Mouse (Mus musculus): ENCODE measurements around the gene Pip4k2a. TPM values are rescaled to one million over a fixed set of nuclear protein-coding genes. Genes with fewer than 3 reads are reported as not detected.
"Not testable (repeated sequence)": the region's sequence is repeated elsewhere in the genome, so short reads cannot be mapped to it uniquely, and the experiment has no call there.

Pip4k2a gene
- 7.5 and 8.8 TPM in 2 replicates for polyA plus RNA-seq (2015; fragmentation: Nextera tagmentation; extraction: Ambion mirVana)

DNA sequence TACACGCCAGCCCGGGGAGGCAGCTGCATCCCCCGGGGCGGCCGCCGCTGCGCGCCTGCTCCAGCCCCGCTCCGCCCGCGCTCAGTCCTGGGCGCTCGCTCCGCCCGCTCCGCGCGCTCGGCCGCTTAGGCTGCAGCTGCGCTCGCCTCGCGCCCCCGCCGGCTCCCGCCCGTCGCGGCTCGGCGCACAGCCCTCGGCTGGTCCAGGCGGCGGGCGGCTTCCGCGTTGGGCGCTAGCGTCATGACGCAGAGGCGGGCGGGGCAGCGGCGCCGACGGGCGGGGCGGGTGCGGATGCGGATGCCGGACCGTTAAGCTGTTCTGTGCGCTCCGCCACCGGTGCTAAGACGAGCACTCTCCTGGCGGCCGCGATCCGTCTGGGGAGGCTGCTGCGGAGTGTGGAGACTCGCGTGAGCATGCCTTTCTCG lies at the start of gene Pip4k2a, which contains the start of gene 4930426L09Rik:
Gene Pip4k2a (minus strand): TSS at position 73 of the 425 bp plus-strand sequence.
Gene 4930426L09Rik (plus strand): TSS at position 290 of the 425 bp plus-strand sequence.
- H3K36me3 ChIP-seq = no peaks in the 10 kb centered on the region
- ATAC-seq (ENCODE audit: insufficient number of reproducible peaks, insufficient read depth, low FRiP score, low TSS enrichment, low read depth) = peak; percentile 97
- peak within 1 kb of the TSS; percentile 89 for H3K27ac ChIP-seq
- H3K4me3 ChIP-seq = peak within 1 kb of the TSS; percentile 77
- peaks cover 21% of the 10 kb centered on the region for H3K4me1 ChIP-seq
- H3K4me2 ChIP-seq = peak within 1 kb of the TSS; percentile 97
- no peaks in the 10 kb centered on the region for H3K9me3 ChIP-seq
- H3K27me3 ChIP-seq = no peaks in the 10 kb centered on the region
- peak within 1 kb of the TSS; percentile 83 for H3K9ac ChIP-seq
- under 1% methylated on average over 66 of the region's 66 CpGs for WGBS

DNA sequence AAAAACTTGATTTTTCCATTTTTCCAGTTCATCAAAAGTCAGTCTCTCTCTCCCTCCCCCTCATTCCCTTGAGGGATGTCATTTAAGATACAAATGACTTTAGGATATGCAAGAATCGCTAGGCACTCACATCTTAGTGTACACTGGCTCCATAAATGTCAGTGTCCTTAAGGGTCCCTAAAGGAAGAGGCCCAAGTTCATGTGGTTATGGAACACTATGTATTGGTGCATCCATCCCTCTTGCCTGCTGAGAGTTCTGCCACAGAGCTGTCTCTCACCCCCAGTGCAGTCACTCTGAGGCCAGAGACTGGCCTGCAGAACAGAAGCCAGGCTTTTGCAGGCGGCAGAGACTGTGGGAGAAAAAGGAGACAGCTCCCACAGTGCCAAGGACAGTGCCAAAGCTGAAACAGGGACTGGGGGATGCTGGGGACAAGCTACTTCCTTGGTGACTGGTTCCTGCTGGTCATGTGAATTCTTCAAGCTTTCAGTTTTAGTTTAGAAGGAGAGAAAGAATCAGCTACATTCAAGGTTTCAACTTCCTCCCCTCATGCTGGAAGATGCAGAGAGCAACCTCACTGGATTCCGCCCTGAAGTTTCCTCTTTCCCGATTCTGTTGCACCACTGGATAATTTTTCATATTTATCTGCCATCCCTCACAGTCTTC lies 40.1 kb upstream of the Pip4k2a start:
- Histone ChIP-seq H3K9ac (no peak overlapping the region), H3K4me1 (no peaks in the 10 kb centered on the region), H3K4me3 (no peak overlapping the region), H3K36me3 (no peaks in the 10 kb centered on the region), H3K27ac (no peak overlapping the region), H3K9me3 (no peaks in the 10 kb centered on the region), H3K4me2 (no peak overlapping the region), H3K27me3 (no peaks in the 10 kb centered on the region)
- ATAC-seq (ENCODE audit: insufficient number of reproducible peaks, insufficient read depth, low FRiP score, low TSS enrichment, low read depth) = no peak
- 69% methylated on average over 4 of the region's 4 CpGs for WGBS

DNA sequence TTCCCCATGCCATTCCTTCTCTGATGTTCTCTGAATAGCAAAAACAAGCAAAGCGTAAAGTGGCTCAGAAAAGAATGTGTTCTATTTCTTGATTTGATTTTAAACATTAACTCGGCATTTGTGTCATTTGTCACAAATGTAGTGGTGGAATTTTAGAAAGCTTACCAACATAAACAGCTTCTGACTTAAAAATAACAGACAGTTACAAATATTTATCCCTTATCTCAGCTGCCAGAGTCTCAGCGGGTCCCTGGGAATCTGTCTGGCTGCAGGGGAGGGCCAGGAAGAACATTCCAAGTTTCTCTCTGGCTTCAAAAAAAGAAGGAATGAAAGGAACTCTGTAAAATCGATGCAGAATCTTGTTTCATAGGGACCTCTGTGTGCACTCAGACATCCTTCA lies 39.5 kb upstream of the Pip4k2a start:
- no peak for ATAC-seq (ENCODE audit: insufficient number of reproducible peaks, insufficient read depth, low FRiP score, low TSS enrichment, low read depth)
- H3K9ac ChIP-seq = no peak overlapping the region
- H3K36me3 ChIP-seq = no peaks in the 10 kb centered on the region
- no peak overlapping the region for H3K4me3 ChIP-seq
- 55% methylated on average over 4 of the region's 4 CpGs for WGBS
- no peaks in the 10 kb centered on the region for H3K4me1 ChIP-seq
- no peaks in the 10 kb centered on the region for H3K27me3 ChIP-seq
- H3K27ac ChIP-seq = no peak overlapping the region
- H3K9me3 ChIP-seq = no peaks in the 10 kb centered on the region
- H3K4me2 ChIP-seq = no peak overlapping the region

DNA sequence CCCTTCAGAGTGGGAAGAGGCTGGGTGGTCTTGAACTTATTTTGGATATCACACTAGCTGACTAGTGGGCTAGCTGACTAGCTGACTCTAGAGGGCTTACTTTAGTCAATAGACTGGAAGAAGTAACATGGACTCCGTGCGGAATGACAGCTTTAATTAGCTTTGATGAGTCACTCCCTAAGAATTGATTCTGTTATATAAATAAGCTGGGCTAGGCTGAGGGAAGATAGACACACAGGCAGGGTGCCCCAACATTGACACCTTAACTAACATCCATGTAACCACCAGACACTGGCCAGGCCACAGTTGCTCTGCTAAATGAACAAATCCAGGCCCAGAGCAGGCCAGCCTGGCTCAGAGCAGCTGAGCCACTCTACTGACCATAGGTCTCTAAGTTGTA lies 26.9 kb upstream of the Pip4k2a start:
- no peak overlapping the region for H3K27ac ChIP-seq
- ATAC-seq (ENCODE audit: insufficient number of reproducible peaks, insufficient read depth, low FRiP score, low TSS enrichment, low read depth) = no peak
- H3K9ac ChIP-seq = no peak overlapping the region
- no peak overlapping the region for H3K4me2 ChIP-seq
- no peaks in the 10 kb centered on the region for H3K36me3 ChIP-seq
- no peaks in the 10 kb centered on the region for H3K27me3 ChIP-seq
- H3K4me1 ChIP-seq = no peaks in the 10 kb centered on the region
- WGBS = 71% methylated on average over 2 of the region's 2 CpGs
- no peak overlapping the region for H3K4me3 ChIP-seq
- H3K9me3 ChIP-seq = no peaks in the 10 kb centered on the region

DNA sequence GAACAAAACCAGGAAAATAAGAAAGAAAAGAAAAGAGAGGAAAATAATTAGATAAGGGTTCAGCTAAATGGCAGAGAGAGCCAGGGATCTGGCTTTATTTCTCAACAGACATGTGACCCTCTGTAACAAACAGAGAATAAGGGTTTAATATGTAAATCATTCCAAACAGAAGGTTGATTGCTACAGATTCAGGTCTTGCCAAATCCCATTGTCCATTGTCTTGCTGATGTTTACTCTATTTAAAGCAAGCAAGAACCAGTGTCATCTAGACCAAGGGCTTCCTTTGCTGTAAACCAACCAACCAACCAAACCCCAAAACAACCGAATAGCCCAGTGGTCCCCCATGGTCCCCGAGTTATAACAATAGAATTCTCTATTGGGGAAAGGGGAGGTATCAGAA lies 20.1 kb upstream of the Pip4k2a start:
- no peak overlapping the region for H3K4me2 ChIP-seq
- H3K4me1 ChIP-seq = no peaks in the 10 kb centered on the region
- no peak overlapping the region for H3K27ac ChIP-seq
- no peak overlapping the region for H3K9ac ChIP-seq
- no peaks in the 10 kb centered on the region for H3K27me3 ChIP-seq
- WGBS = 64% methylated on average over 2 of the region's 2 CpGs
- no peaks in the 10 kb centered on the region for H3K36me3 ChIP-seq
- H3K9me3 ChIP-seq = no peaks in the 10 kb centered on the region
- ATAC-seq (ENCODE audit: insufficient number of reproducible peaks, insufficient read depth, low FRiP score, low TSS enrichment, low read depth) = no peak
- H3K4me3 ChIP-seq = no peak overlapping the region

DNA sequence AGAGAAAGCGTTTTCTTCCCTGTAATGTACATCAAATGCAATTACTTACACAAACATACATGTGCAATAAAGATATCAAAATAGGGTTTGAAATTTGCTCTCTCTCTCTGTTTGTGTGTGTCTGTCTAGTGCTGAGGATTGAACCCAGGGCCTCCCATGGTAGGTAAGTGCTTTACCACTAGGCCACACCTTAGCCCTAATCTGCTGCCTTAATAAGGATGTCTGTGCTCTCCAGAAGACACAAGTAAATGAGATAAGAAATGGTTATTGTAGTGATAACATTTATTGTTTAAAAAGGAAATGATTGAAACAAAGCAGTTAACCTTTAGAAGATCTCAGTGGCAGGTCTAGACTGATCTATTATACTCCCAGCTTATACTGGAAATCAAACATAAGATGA lies 18.9 kb upstream of the Pip4k2a start:
- WGBS = 71% methylated on average over 1 of the region's 1 CpGs

DNA sequence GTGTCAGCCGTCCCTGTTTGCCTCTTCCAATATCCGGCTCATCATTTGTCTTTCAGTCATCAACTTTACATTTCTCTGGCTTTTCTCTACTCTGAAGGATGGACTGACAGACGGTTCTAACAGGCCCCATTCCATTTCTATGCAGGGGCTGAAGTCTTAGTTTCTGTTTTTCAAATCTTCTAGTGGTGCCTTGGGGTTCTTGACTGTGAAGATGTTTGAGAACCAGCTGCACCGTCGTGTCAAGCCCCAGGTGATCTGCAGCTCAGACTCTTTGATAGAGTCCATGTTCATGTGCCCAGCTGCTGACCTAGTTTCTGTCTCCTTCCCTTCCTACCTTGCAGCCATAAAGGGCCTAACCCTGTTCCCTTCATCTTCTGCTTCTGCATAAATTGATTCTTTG lies 18.4 kb upstream of the Pip4k2a start:
- H3K4me1 ChIP-seq = no peaks in the 10 kb centered on the region
- H3K36me3 ChIP-seq = no peaks in the 10 kb centered on the region
- ATAC-seq (ENCODE audit: insufficient number of reproducible peaks, insufficient read depth, low FRiP score, low TSS enrichment, low read depth) = no peak
- H3K9me3 ChIP-seq = no peaks in the 10 kb centered on the region
- 86% methylated on average over 5 of the region's 5 CpGs for WGBS
- no peak overlapping the region for H3K4me2 ChIP-seq
- H3K27ac ChIP-seq = no peak overlapping the region
- no peaks in the 10 kb centered on the region for H3K27me3 ChIP-seq
- H3K9ac ChIP-seq = no peak overlapping the region
- no peak overlapping the region for H3K4me3 ChIP-seq

More for the DNA sequence above, 18.9 kb upstream of the Pip4k2a start:
- Histone ChIP-seq H3K9ac (no peak overlapping the region), H3K4me3 (no peak overlapping the region), H3K27ac (no peak overlapping the region), H3K36me3 (no peaks in the 10 kb centered on the region), H3K4me2 (no peak overlapping the region), H3K4me1 (no peaks in the 10 kb centered on the region), H3K27me3 (no peaks in the 10 kb centered on the region), H3K9me3 (no peaks in the 10 kb centered on the region)
- no peak for ATAC-seq (ENCODE audit: insufficient number of reproducible peaks, insufficient read depth, low FRiP score, low TSS enrichment, low read depth)

DNA sequence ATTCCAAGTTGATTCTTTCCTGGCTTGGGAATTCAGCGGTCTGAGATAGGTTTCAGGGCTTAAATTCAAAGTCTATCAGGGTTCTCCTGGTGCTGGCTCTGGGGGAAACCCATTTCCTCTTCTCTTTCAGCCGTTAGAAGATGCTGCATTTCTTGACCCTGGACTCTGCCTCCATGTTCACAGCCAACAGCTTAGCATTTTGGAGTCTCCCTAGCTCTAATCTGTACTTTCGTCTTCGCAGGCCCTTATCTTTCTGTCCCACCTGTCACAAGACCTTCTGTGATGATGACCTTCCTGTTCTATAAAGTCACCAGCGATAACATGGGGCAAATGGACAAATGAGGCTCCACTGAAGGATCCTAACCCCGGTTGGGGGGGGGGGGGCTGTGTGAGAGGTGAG lies 13.5 kb upstream of the Pip4k2a start:
- 81% methylated on average over 6 of the region's 6 CpGs for WGBS
- no peaks in the 10 kb centered on the region for H3K36me3 ChIP-seq

DNA sequence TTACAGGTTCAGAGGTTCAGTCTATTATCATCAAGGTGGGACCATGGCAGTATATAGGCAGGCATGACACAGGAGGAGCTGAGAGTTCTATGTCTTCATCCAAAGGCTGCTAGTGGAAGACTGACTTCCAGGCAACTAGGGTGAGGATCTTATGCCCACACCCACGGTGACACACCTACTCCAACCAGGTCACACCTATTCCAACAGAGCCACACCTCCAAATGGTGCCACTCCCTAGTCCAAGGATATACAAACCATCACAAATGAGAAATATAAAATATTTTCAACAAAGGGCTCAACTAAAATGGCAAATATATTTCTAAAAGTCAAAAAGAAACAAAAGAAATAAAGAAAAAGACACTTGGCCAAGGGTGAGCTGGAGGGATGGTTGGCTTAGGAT lies 12.6 kb upstream of the Pip4k2a start:
- not testable (repeated sequence) for H3K36me3 ChIP-seq; H3K4me2 ChIP-seq; ATAC-seq (ENCODE audit: insufficient number of reproducible peaks, insufficient read depth, low FRiP score, low TSS enrichment, low read depth); H3K4me1 ChIP-seq; H3K27ac ChIP-seq; H3K9ac ChIP-seq; H3K4me3 ChIP-seq; H3K9me3 ChIP-seq; H3K27me3 ChIP-seq
- 82% methylated on average over 1 of the region's 1 CpGs for WGBS

More for the DNA sequence above, 13.5 kb upstream of the Pip4k2a start:
- no peak overlapping the region for H3K9ac ChIP-seq
- no peak overlapping the region for H3K4me2 ChIP-seq
- no peak overlapping the region for H3K4me3 ChIP-seq
- H3K27ac ChIP-seq = no peak overlapping the region
- no peaks in the 10 kb centered on the region for H3K9me3 ChIP-seq
- no peaks in the 10 kb centered on the region for H3K4me1 ChIP-seq
- no peaks in the 10 kb centered on the region; the same call in 1 of the 2 replicates for H3K27me3 ChIP-seq
- no peak for ATAC-seq (ENCODE audit: insufficient number of reproducible peaks, insufficient read depth, low FRiP score, low TSS enrichment, low read depth)

DNA sequence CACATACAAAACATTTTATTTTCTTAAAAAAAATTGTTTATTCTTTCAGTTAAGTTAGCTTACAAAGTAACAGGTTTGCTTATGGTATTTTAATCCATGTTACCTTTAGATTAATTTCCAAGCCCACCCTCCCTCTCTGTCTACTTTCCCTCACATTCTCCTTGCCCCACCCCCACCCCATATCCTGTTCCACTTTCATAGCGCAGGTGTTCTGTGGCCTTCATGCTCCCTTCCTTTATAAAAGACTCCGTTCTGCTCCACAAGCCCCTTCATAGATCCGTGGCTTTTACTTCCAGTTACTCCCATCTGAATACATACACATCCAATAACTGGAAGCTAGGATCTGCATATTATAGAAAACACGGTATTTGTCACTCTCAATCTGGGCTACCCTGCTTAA lies 9.7 kb upstream of the Pip4k2a start:
- Histone ChIP-seq H3K9me3 (no peaks in the 10 kb centered on the region), H3K27me3 (no peaks in the 10 kb centered on the region; the same call in 1 of the 2 replicates), H3K9ac (no peak overlapping the region), H3K4me2 (no peak overlapping the region), H3K36me3 (no peaks in the 10 kb centered on the region), H3K4me1 (no peaks in the 10 kb centered on the region), H3K4me3 (no peak overlapping the region), H3K27ac (no peak overlapping the region)
- WGBS = 63% methylated on average over 4 of the region's 4 CpGs
- no peak for ATAC-seq (ENCODE audit: insufficient number of reproducible peaks, insufficient read depth, low FRiP score, low TSS enrichment, low read depth)

DNA sequence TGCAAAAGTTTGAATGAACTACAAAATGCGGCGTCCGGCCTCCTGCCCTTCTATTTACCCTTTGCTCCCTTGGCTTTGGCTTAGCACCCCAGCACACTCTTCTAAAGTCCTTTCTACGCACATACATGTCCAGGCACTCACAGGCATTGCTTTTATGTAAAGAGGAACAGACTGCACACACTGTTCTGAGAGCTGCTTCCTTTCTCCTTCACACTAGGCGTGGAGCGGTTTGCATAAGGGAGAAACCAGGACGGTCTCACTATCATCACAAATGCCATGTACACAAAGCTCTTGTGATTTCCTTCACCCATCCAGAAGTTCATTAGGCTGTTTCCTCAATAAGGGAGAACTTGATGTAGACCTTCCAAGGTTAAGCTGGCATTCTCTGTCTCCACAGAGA lies 8.2 kb upstream of the Pip4k2a start:
- no peak overlapping the region for H3K9ac ChIP-seq
- H3K4me3 ChIP-seq = no peak overlapping the region
- H3K4me1 ChIP-seq = no peaks in the 10 kb centered on the region
- no peaks in the 10 kb centered on the region for H3K9me3 ChIP-seq
- no peaks in the 10 kb centered on the region; the same call in 1 of the 2 replicates for H3K27me3 ChIP-seq
- H3K27ac ChIP-seq = no peak overlapping the region
- WGBS = 80% methylated on average over 7 of the region's 7 CpGs
- H3K36me3 ChIP-seq = no peaks in the 10 kb centered on the region
- ATAC-seq (ENCODE audit: insufficient number of reproducible peaks, insufficient read depth, low FRiP score, low TSS enrichment, low read depth) = no peak
- H3K4me2 ChIP-seq = no peak overlapping the region

DNA sequence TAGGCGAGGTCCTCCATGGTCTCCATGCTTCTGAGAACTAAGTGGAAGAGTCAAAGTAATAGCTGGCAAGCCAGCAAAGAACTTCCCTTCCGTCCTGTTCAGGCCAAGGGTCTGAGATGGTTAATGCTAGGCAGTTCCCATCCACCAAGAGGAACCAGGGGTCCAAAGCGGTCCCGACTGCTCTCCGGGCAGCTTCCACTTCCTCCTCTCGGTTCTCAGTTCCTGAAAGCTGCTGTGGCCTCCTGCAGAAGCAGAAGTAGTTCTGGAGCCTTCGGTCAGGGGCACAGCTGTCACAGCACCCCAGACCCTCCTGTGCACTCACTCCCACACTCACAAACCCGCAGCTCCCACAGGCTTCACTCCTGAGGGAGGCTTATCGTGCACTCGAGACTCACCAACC lies 6.9 kb upstream of the Pip4k2a start:
- ATAC-seq (ENCODE audit: insufficient number of reproducible peaks, insufficient read depth, low FRiP score, low TSS enrichment, low read depth) = no peak
- H3K27me3 ChIP-seq = no peaks in the 10 kb centered on the region; the same call in 1 of the 2 replicates
- H3K27ac ChIP-seq = no peak overlapping the region
- no peak overlapping the region for H3K4me3 ChIP-seq
- no peaks in the 10 kb centered on the region for H3K9me3 ChIP-seq
- no peaks in the 10 kb centered on the region for H3K36me3 ChIP-seq
- no peak overlapping the region for H3K4me2 ChIP-seq
- H3K4me1 ChIP-seq = no peaks in the 10 kb centered on the region
- H3K9ac ChIP-seq = no peak overlapping the region
- 73% methylated on average over 10 of the region's 10 CpGs for WGBS
